9 mouse cellular contexts compared by ENCODE assay signal in genomic region chr13:82059498-82059897, GRCm38 (mm10).
A peak's percentile ranks its signal among the peaks of the same experiment; 100 is the strongest.
DNase-seq lines count a peak whose midpoint lies in the region; ATAC-seq and TF ChIP-seq lines count a peak whose summit lies in the region.
"Had no signal": no experiment of that assay in that cellular context is flagged by ENCODE, and none has a peak within 500 bp of the region (broad histone marks: within the 10 kb centered on the region; RNA-seq: fewer than 3 reads in every experiment).

No protein-coding gene starts in this region.

- no peaks in the 10 kb centered on the region for H3K27me3 ChIP-seq in forebrain, postnatal 0 days (ENCODE audit: insufficient read depth, low read length)
- no peaks in the 10 kb centered on the region for H3K27me3 ChIP-seq in hindbrain, embryonic 15.5 days
- no peaks in the 10 kb centered on the region for H3K27me3 ChIP-seq in lung, postnatal 0 days (replicated peaks; ENCODE audit: insufficient read depth, low read length)
- H3K27me3 ChIP-seq: embryonic facial prominence, embryonic 15.5 days had no signal

- no peaks in the 10 kb centered on the region for H3K36me3 ChIP-seq in forebrain, postnatal 0 days (ENCODE audit: insufficient read depth)
- H3K36me3 ChIP-seq in hindbrain, embryonic 15.5 days: no peaks in the 10 kb centered on the region
- H3K36me3 ChIP-seq in lung, postnatal 0 days (ENCODE audit: insufficient read depth, low read length): no peaks in the 10 kb centered on the region
- H3K36me3 ChIP-seq: embryonic facial prominence, embryonic 15.5 days had no signal

- peak; percentile 32 for DNase-seq in embryo, embryonic 11.5 days (ENCODE audit: low read depth, low spot score)
- no peak for DNase-seq in embryo, embryonic 10.5 days (ENCODE audit: low spot score)
- DNase-seq in MEL-GATA-1-ER (ENCODE audit: extremely low read depth, low read depth): peak; percentile 26
- peak; percentile 36 for DNase-seq in forebrain, postnatal 0 days
- DNase-seq in lung, postnatal 0 days (ENCODE audit: low spot score): peak; percentile 47
- peak; percentile 4 for DNase-seq in testis, postnatal 14 days (ENCODE audit: low spot score)
- no peak for DNase-seq in urinary bladder, postnatal 36 days (ENCODE audit: low spot score in 2 of 2)

- peak; percentile 38 for ATAC-seq in forebrain, postnatal 0 days
- peak; percentile 65; the same call in 1 of the 2 replicates for ATAC-seq in hindbrain, embryonic 15.5 days (ENCODE audit: low FRiP score, low read depth)
- peak; percentile 33; the same call in 1 of the 2 replicates for ATAC-seq in lung, postnatal 0 days

- no peak for TF ChIP-seq EP300 in lung, postnatal 0 days (IDR thresholded peaks at IDR 0.05)

- no peak overlapping the region for H3K9ac ChIP-seq in forebrain, postnatal 0 days
- no peak overlapping the region for H3K9ac ChIP-seq in hindbrain, embryonic 15.5 days
- H3K9ac ChIP-seq in lung, postnatal 0 days (replicated peaks; ENCODE audit: low read depth): no peak overlapping the region
- H3K9ac ChIP-seq: embryonic facial prominence, embryonic 15.5 days had no signal

- TF ChIP-seq CTCF in forebrain, postnatal 0 days (IDR thresholded peaks at IDR 0.05; ENCODE audit: low read depth): no peak
- TF ChIP-seq CTCF in lung, postnatal 0 days (IDR thresholded peaks at IDR 0.05): no peak

- WGBS in forebrain, postnatal 0 days: 15% methylated on average over 5 of the region's 5 CpGs
- WGBS in hindbrain, embryonic 15.5 days: 17% methylated on average over 5 of the region's 5 CpGs
- 14% methylated on average over 5 of the region's 5 CpGs for WGBS in lung, postnatal 0 days

- no peak overlapping the region for H3K4me3 ChIP-seq in forebrain, postnatal 0 days (ENCODE audit: low read depth, low read length)
- H3K4me3 ChIP-seq in hindbrain, embryonic 15.5 days: no peak overlapping the region
- H3K4me3 ChIP-seq in lung, postnatal 0 days (ENCODE audit: low read depth, low read length): no peak overlapping the region
- H3K4me3 ChIP-seq: embryonic facial prominence, embryonic 15.5 days had no signal

- H3K4me1 ChIP-seq in forebrain, postnatal 0 days (ENCODE audit: insufficient read depth): no peaks in the 10 kb centered on the region
- no peaks in the 10 kb centered on the region; the same call in 1 of the 2 replicates for H3K4me1 ChIP-seq in hindbrain, embryonic 15.5 days (replicated peaks)
- H3K4me1 ChIP-seq in lung, postnatal 0 days (ENCODE audit: insufficient read depth, low read depth, low read length): no peaks in the 10 kb centered on the region

- no peak overlapping the region for H3K27ac ChIP-seq in forebrain, postnatal 0 days (ENCODE audit: low read depth, low read length)
- H3K27ac ChIP-seq in hindbrain, embryonic 15.5 days (replicated peaks): no peak overlapping the region
- H3K27ac ChIP-seq in lung, postnatal 0 days (ENCODE audit: low read length): no peak overlapping the region

- no peaks in the 10 kb centered on the region for H3K9me3 ChIP-seq in forebrain, postnatal 0 days (ENCODE audit: low read length)
- no peaks in the 10 kb centered on the region for H3K9me3 ChIP-seq in hindbrain, embryonic 15.5 days
- H3K9me3 ChIP-seq in lung, postnatal 0 days (ENCODE audit: low read length): no peaks in the 10 kb centered on the region
- H3K9me3 ChIP-seq: embryonic facial prominence, embryonic 15.5 days had no signal

- H3K4me2 ChIP-seq in forebrain, postnatal 0 days (ENCODE audit: low read depth): no peak overlapping the region
- H3K4me2 ChIP-seq in hindbrain, embryonic 15.5 days: no peak overlapping the region
- no peak overlapping the region for H3K4me2 ChIP-seq in lung, postnatal 0 days (replicated peaks; ENCODE audit: low read depth, low read length)
- H3K4me2 ChIP-seq: embryonic facial prominence, embryonic 15.5 days had no signal

Comparison
In these comparisons a context has a peak if more than half of its experiments do, and no peak if none do; other contexts are left out.
1. DNase-seq: peak in embryo, embryonic 11.5 days (single experiment), MEL-GATA-1-ER (single experiment), forebrain, postnatal 0 days (single experiment), lung, postnatal 0 days (single experiment) and testis, postnatal 14 days (single experiment); none in embryo, embryonic 10.5 days (single experiment) and urinary bladder, postnatal 36 days (0 of 2).
2. Peak in every context shown above with its lines, with median percentiles within 50 percentile points of each other: ATAC-seq.